Mouse (Mus musculus): ENCODE measurements around the gene Zhx3. TPM values are rescaled to one million over a fixed set of nuclear protein-coding genes. Genes with fewer than 3 reads are reported as not detected.

The Zhx3 gene
- polyA plus RNA-seq, 1 experiment from 2014 or later: 17.9 TPM

GRCm38 (mm10) chr2:160849617-160850240 lies 23.1 kb downstream of the Zhx3 start:
- no peak for DNase-seq (ENCODE audit: low spot score)

GRCm38 (mm10) chr2:160848186-160848585 lies 24.6 kb downstream of the Zhx3 start:
- H3K27me3 ChIP-seq (ENCODE audit: control insufficient read depth, insufficient read depth, low read length): no peaks in the 10 kb centered on the region
- no peaks in the 10 kb centered on the region for H3K4me1 ChIP-seq (replicated peaks; ENCODE audit: control insufficient read depth, insufficient read depth, low read length)
- H3K9ac ChIP-seq: no peak overlapping the region
- DNase-seq (ENCODE audit: low spot score) (no peak), ATAC-seq (ENCODE audit: low FRiP score) (no peak)
- no peaks in the 10 kb centered on the region for H3K36me3 ChIP-seq (replicated peaks; ENCODE audit: control insufficient read depth, insufficient read depth)
- no peak overlapping the region for H3K4me2 ChIP-seq (replicated peaks)
- WGBS: 94% methylated on average over 2 of the region's 2 CpGs
- no peak overlapping the region for H3K4me3 ChIP-seq (replicated peaks; ENCODE audit: low read length)
- H3K27ac ChIP-seq: no peak overlapping the region
- H3K9me3 ChIP-seq (ENCODE audit: control insufficient read depth, low read length): no peaks in the 10 kb centered on the region

More at GRCm38 (mm10) chr2:160849617-160850240, 23.1 kb downstream of the Zhx3 start:
- Histone ChIP-seq H3K36me3 (replicated peaks; ENCODE audit: control insufficient read depth, insufficient read depth) (no peaks in the 10 kb centered on the region), H3K4me2 (replicated peaks) (no peak overlapping the region), H3K9me3 (ENCODE audit: control insufficient read depth, low read length) (no peaks in the 10 kb centered on the region), H3K4me1 (replicated peaks; ENCODE audit: control insufficient read depth, insufficient read depth, low read length) (no peaks in the 10 kb centered on the region), H3K27me3 (ENCODE audit: control insufficient read depth, insufficient read depth, low read length) (no peaks in the 10 kb centered on the region), H3K27ac (no peak overlapping the region), H3K9ac (no peak overlapping the region), H3K4me3 (replicated peaks; ENCODE audit: low read length) (no peak overlapping the region)
- WGBS: 78% methylated on average over 3 of the region's 3 CpGs
- ATAC-seq (ENCODE audit: low FRiP score): no peak

- no peak for DNase-seq (ENCODE audit: low spot score)
- H3K4me2 ChIP-seq (replicated peaks): no peak overlapping the region
- no peak overlapping the region for H3K9ac ChIP-seq
- no peak overlapping the region for H3K4me3 ChIP-seq (replicated peaks; ENCODE audit: low read length)
- H3K9me3 ChIP-seq (ENCODE audit: control insufficient read depth, low read length): no peaks in the 10 kb centered on the region
- H3K36me3 ChIP-seq (replicated peaks; ENCODE audit: control insufficient read depth, insufficient read depth): no peaks in the 10 kb centered on the region
- WGBS: 92% methylated on average over 1 of the region's 1 CpGs
- no peak for ATAC-seq (ENCODE audit: low FRiP score)
- no peak overlapping the region for H3K27ac ChIP-seq
- H3K27me3 ChIP-seq (ENCODE audit: control insufficient read depth, insufficient read depth, low read length): no peaks in the 10 kb centered on the region
- H3K4me1 ChIP-seq (replicated peaks; ENCODE audit: control insufficient read depth, insufficient read depth, low read length): no peaks in the 10 kb centered on the region
Observed at GRCm38 (mm10) chr2:160847664-160848063, 25.1 kb downstream of the Zhx3 start.

GRCm38 (mm10) chr2:160840838-160841237 lies 32.0 kb downstream of the Zhx3 start:
- ATAC-seq (ENCODE audit: low FRiP score): no peak
- Histone ChIP-seq H3K4me2 (replicated peaks) (no peak overlapping the region), H3K4me1 (replicated peaks; ENCODE audit: control insufficient read depth, insufficient read depth, low read length) (no peaks in the 10 kb centered on the region), H3K9me3 (ENCODE audit: control insufficient read depth, low read length) (no peaks in the 10 kb centered on the region), H3K27me3 (ENCODE audit: control insufficient read depth, insufficient read depth, low read length) (no peaks in the 10 kb centered on the region), H3K36me3 (replicated peaks; ENCODE audit: control insufficient read depth, insufficient read depth) (no peaks in the 10 kb centered on the region), H3K4me3 (replicated peaks; ENCODE audit: low read length) (no peak overlapping the region), H3K27ac (no peak overlapping the region), H3K9ac (no peak overlapping the region)
- DNase-seq (ENCODE audit: low spot score): no peak

GRCm38 (mm10) chr2:160810802-160811201 lies 62.0 kb downstream of the Zhx3 start:
- Histone ChIP-seq H3K4me3 (replicated peaks; ENCODE audit: low read length) (no peak overlapping the region), H3K9me3 (ENCODE audit: control insufficient read depth, low read length) (no peaks in the 10 kb centered on the region), H3K4me2 (replicated peaks) (no peak overlapping the region), H3K27ac (no peak overlapping the region), H3K27me3 (ENCODE audit: control insufficient read depth, insufficient read depth, low read length) (no peaks in the 10 kb centered on the region), H3K36me3 (replicated peaks; ENCODE audit: control insufficient read depth, insufficient read depth) (0 out of 2 replicates have a peak, but pooled peaks cover 7% of the 10 kb centered on the region), H3K9ac (no peak overlapping the region), H3K4me1 (replicated peaks; ENCODE audit: control insufficient read depth, insufficient read depth, low read length) (no peaks in the 10 kb centered on the region)
- WGBS: 98% methylated on average over 1 of the region's 1 CpGs
- ATAC-seq (ENCODE audit: low FRiP score) (no peak), DNase-seq (ENCODE audit: low spot score) (no peak)

- H3K4me2 ChIP-seq (replicated peaks): no peak overlapping the region
- H3K4me3 ChIP-seq (replicated peaks; ENCODE audit: low read length): no peak overlapping the region
- H3K4me1 ChIP-seq (replicated peaks; ENCODE audit: control insufficient read depth, insufficient read depth, low read length): no peaks in the 10 kb centered on the region
- no peak for DNase-seq (ENCODE audit: low spot score)
- H3K27ac ChIP-seq: no peak overlapping the region
- no peaks in the 10 kb centered on the region for H3K9me3 ChIP-seq (ENCODE audit: control insufficient read depth, low read length)
- H3K36me3 ChIP-seq (replicated peaks; ENCODE audit: control insufficient read depth, insufficient read depth): 0 out of 2 replicates have a peak, but pooled peaks cover 4% of the 10 kb centered on the region
- no peaks in the 10 kb centered on the region for H3K27me3 ChIP-seq (ENCODE audit: control insufficient read depth, insufficient read depth, low read length)
- H3K9ac ChIP-seq: no peak overlapping the region
- no peak for ATAC-seq (ENCODE audit: low FRiP score)
Observed at GRCm38 (mm10) chr2:160810376-160810775, 62.4 kb downstream of the Zhx3 start.

GRCm38 (mm10) chr2:160806091-160806521 lies 66.7 kb downstream of the Zhx3 start:
- no peak for ATAC-seq (ENCODE audit: low FRiP score)
- 69% methylated on average over 3 of the region's 3 CpGs for WGBS
- no peak overlapping the region for H3K4me2 ChIP-seq (replicated peaks)
- H3K9ac ChIP-seq: no peak overlapping the region
- H3K27ac ChIP-seq: 0 out of 2 replicates have a peak overlapping the region, but pooled peaks have one; percentile 5
- H3K36me3 ChIP-seq (replicated peaks; ENCODE audit: control insufficient read depth, insufficient read depth): no peaks in the 10 kb centered on the region
- H3K9me3 ChIP-seq (ENCODE audit: control insufficient read depth, low read length): no peaks in the 10 kb centered on the region
- no peaks in the 10 kb centered on the region for H3K27me3 ChIP-seq (ENCODE audit: control insufficient read depth, insufficient read depth, low read length)
- H3K4me3 ChIP-seq (replicated peaks; ENCODE audit: low read length): no peak overlapping the region
- H3K4me1 ChIP-seq (replicated peaks; ENCODE audit: control insufficient read depth, insufficient read depth, low read length): no peaks in the 10 kb centered on the region
- no peak for DNase-seq (ENCODE audit: low spot score)

- Histone ChIP-seq H3K4me1 (replicated peaks; ENCODE audit: control insufficient read depth, insufficient read depth, low read length) (no peaks in the 10 kb centered on the region), H3K27me3 (ENCODE audit: control insufficient read depth, insufficient read depth, low read length) (no peaks in the 10 kb centered on the region), H3K4me3 (replicated peaks; ENCODE audit: low read length) (no peak overlapping the region), H3K27ac (no peak overlapping the region), H3K9me3 (ENCODE audit: control insufficient read depth, low read length) (no peaks in the 10 kb centered on the region), H3K9ac (no peak overlapping the region), H3K4me2 (replicated peaks) (no peak overlapping the region), H3K36me3 (replicated peaks; ENCODE audit: control insufficient read depth, insufficient read depth) (no peaks in the 10 kb centered on the region)
- DNase-seq (ENCODE audit: low spot score): no peak
- WGBS: 46% methylated on average over 4 of the region's 4 CpGs
- no peak for ATAC-seq (ENCODE audit: low FRiP score)
Observed at GRCm38 (mm10) chr2:160804794-160805527, 67.8 kb downstream of the Zhx3 start.

- H3K36me3 ChIP-seq (replicated peaks; ENCODE audit: control insufficient read depth, insufficient read depth): no peaks in the 10 kb centered on the region
- H3K4me1 ChIP-seq (replicated peaks; ENCODE audit: control insufficient read depth, insufficient read depth, low read length): no peaks in the 10 kb centered on the region
- no peak overlapping the region for H3K9ac ChIP-seq
- WGBS: 78% methylated on average over 3 of the region's 3 CpGs
- no peak overlapping the region for H3K4me3 ChIP-seq (replicated peaks; ENCODE audit: low read length)
- no peak for DNase-seq (ENCODE audit: low spot score)
- no peak overlapping the region for H3K27ac ChIP-seq
- H3K9me3 ChIP-seq (ENCODE audit: control insufficient read depth, low read length): no peaks in the 10 kb centered on the region
- no peaks in the 10 kb centered on the region for H3K27me3 ChIP-seq (ENCODE audit: control insufficient read depth, insufficient read depth, low read length)
- H3K4me2 ChIP-seq (replicated peaks): no peak overlapping the region
- no peak for ATAC-seq (ENCODE audit: low FRiP score)
Observed at GRCm38 (mm10) chr2:160802326-160802725, 70.5 kb downstream of the Zhx3 start.

Measured in hindbrain, embryonic 14.5 days (tissue).